Mouse (Mus musculus): ENCODE measurements around the gene Sfrp5. TPM values are rescaled to one million over a fixed set of nuclear protein-coding genes. Genes with fewer than 3 reads are reported as not detected.

Gene Sfrp5
- polyA plus RNA-seq, 1 experiment from 2014 or later = not detected

GRCm38 (mm10) chr19:42190494-42190893, 11.6 kb downstream of the Sfrp5 start:
- Histone ChIP-seq H3K9ac (replicated peaks) (no peak overlapping the region), H3K36me3 (replicated peaks; ENCODE audit: insufficient read depth, low read length) (peaks cover 36% of the 10 kb centered on the region), H3K27me3 (ENCODE audit: insufficient read depth, low read length) (no peaks in the 10 kb centered on the region), H3K4me2 (ENCODE audit: low read depth, low read length) (no peak overlapping the region), H3K4me1 (ENCODE audit: insufficient read depth) (no peaks in the 10 kb centered on the region), H3K4me3 (ENCODE audit: low read depth, low read length) (no peak overlapping the region), H3K27ac (ENCODE audit: low read depth) (no peak overlapping the region), H3K9me3 (ENCODE audit: low read length) (no peaks in the 10 kb centered on the region)
- WGBS (ENCODE audit: insufficient replicate concordance) = 33% methylated on average over 5 of the region's 5 CpGs
- DNase-seq (peak; percentile 71), ATAC-seq (peak; percentile 45; the same call in 1 of the 2 replicates)
- TF ChIP-seq EP300 (IDR thresholded peaks at IDR 0.05; ENCODE audit: low read depth) (no peak), CTCF (IDR thresholded peaks at IDR 0.05; ENCODE audit: low read depth) (peak; percentile 88)

- no peaks in the 10 kb centered on the region for H3K9me3 ChIP-seq (ENCODE audit: low read length)
- DNase-seq (no peak), ATAC-seq (no peak)
- peaks cover 42% of the 10 kb centered on the region for H3K36me3 ChIP-seq (replicated peaks; ENCODE audit: insufficient read depth, low read length)
- no peaks in the 10 kb centered on the region for H3K4me1 ChIP-seq (ENCODE audit: insufficient read depth)
- H3K9ac ChIP-seq (replicated peaks) = no peak overlapping the region
- H3K4me2 ChIP-seq (ENCODE audit: low read depth, low read length) = no peak overlapping the region
- H3K27ac ChIP-seq (ENCODE audit: low read depth) = no peak overlapping the region
- TF ChIP-seq EP300 (IDR thresholded peaks at IDR 0.05; ENCODE audit: low read depth) = no peak
- TF ChIP-seq CTCF (IDR thresholded peaks at IDR 0.05; ENCODE audit: low read depth) = no peak
- 64% methylated on average over 4 of the region's 4 CpGs for WGBS (ENCODE audit: insufficient replicate concordance)
- no peak overlapping the region for H3K4me3 ChIP-seq (ENCODE audit: low read depth, low read length)
- H3K27me3 ChIP-seq (ENCODE audit: insufficient read depth, low read length) = no peaks in the 10 kb centered on the region
Observed at GRCm38 (mm10) chr19:42189735-42190134, 12.3 kb downstream of the Sfrp5 start.

GRCm38 (mm10) chr19:42182673-42183072, 19.4 kb downstream of the Sfrp5 start:
- DNase-seq (no peak), ATAC-seq (no peak)
- TF ChIP-seq EP300 (IDR thresholded peaks at IDR 0.05; ENCODE audit: low read depth) = no peak
- TF ChIP-seq CTCF (IDR thresholded peaks at IDR 0.05; ENCODE audit: low read depth) = peak; percentile 64
- no peak overlapping the region for H3K4me2 ChIP-seq (ENCODE audit: low read depth, low read length)
- peaks cover 68% of the 10 kb centered on the region for H3K36me3 ChIP-seq (replicated peaks; ENCODE audit: insufficient read depth, low read length)
- no peaks in the 10 kb centered on the region for H3K27me3 ChIP-seq (ENCODE audit: insufficient read depth, low read length)
- H3K4me3 ChIP-seq (ENCODE audit: low read depth, low read length) = no peak overlapping the region
- H3K4me1 ChIP-seq (ENCODE audit: insufficient read depth) = no peaks in the 10 kb centered on the region
- H3K9ac ChIP-seq (replicated peaks) = no peak overlapping the region
- 77% methylated on average over 6 of the region's 6 CpGs for WGBS (ENCODE audit: insufficient replicate concordance)
- H3K27ac ChIP-seq (ENCODE audit: low read depth) = no peak overlapping the region
- no peaks in the 10 kb centered on the region for H3K9me3 ChIP-seq (ENCODE audit: low read length)

DNA sequence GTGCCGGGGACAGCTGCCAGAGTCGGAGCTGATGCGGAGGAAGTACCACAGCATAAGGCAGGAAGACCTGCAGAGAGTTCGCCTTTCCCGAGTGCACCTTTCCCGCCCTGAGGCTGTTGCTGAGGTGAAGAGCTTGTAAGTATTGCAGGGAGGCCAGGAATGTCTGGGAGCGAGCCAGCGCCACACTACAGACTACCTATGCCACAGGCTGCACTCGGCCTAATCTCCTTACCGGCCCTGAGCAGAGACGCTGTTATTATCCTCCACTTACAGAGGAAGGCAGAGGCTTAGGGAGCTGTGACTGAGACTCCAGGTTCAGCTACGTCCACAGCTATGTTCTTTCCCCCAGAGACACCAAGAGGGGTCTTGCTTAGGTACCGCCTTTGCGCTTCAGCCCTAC, 22.7 kb downstream of the Sfrp5 start:
- Histone ChIP-seq H3K27ac (ENCODE audit: low read depth) (no peak overlapping the region), H3K36me3 (replicated peaks; ENCODE audit: insufficient read depth, low read length) (peaks cover 48% of the 10 kb centered on the region), H3K4me3 (ENCODE audit: low read depth, low read length) (no peak overlapping the region), H3K27me3 (ENCODE audit: insufficient read depth, low read length) (no peaks in the 10 kb centered on the region), H3K4me2 (ENCODE audit: low read depth, low read length) (no peak overlapping the region), H3K9ac (replicated peaks) (no peak overlapping the region), H3K4me1 (ENCODE audit: insufficient read depth) (0 out of 2 replicates have a peak, but pooled peaks cover 3% of the 10 kb centered on the region), H3K9me3 (ENCODE audit: low read length) (no peaks in the 10 kb centered on the region)
- no peak for ATAC-seq
- WGBS (ENCODE audit: insufficient replicate concordance) = 89% methylated on average over 14 of the region's 14 CpGs
- TF ChIP-seq EP300 (IDR thresholded peaks at IDR 0.05; ENCODE audit: low read depth) (no peak), CTCF (IDR thresholded peaks at IDR 0.05; ENCODE audit: low read depth) (no peak)
- DNase-seq = no peak

GRCm38 (mm10) chr19:42177461-42177860, 24.6 kb downstream of the Sfrp5 start:
- H3K9ac ChIP-seq (replicated peaks) = no peak overlapping the region
- no peak for TF ChIP-seq EP300 (IDR thresholded peaks at IDR 0.05; ENCODE audit: low read depth)
- TF ChIP-seq CTCF (IDR thresholded peaks at IDR 0.05; ENCODE audit: low read depth) = no peak
- H3K4me3 ChIP-seq (ENCODE audit: low read depth, low read length) = no peak overlapping the region
- 0 out of 2 replicates have a peak, but pooled peaks cover 3% of the 10 kb centered on the region for H3K4me1 ChIP-seq (ENCODE audit: insufficient read depth)
- 44% methylated on average over 2 of the region's 2 CpGs for WGBS (ENCODE audit: insufficient replicate concordance)
- peak overlapping the region; percentile 49 for H3K27ac ChIP-seq (ENCODE audit: low read depth)
- H3K4me2 ChIP-seq (ENCODE audit: low read depth, low read length) = peak overlapping the region; percentile 19
- DNase-seq (no peak), ATAC-seq (peak; percentile 53; the same call in 1 of the 2 replicates)
- no peaks in the 10 kb centered on the region for H3K9me3 ChIP-seq (ENCODE audit: low read length)
- H3K36me3 ChIP-seq (replicated peaks; ENCODE audit: insufficient read depth, low read length) = peaks cover 30% of the 10 kb centered on the region
- no peaks in the 10 kb centered on the region for H3K27me3 ChIP-seq (ENCODE audit: insufficient read depth, low read length)

DNA sequence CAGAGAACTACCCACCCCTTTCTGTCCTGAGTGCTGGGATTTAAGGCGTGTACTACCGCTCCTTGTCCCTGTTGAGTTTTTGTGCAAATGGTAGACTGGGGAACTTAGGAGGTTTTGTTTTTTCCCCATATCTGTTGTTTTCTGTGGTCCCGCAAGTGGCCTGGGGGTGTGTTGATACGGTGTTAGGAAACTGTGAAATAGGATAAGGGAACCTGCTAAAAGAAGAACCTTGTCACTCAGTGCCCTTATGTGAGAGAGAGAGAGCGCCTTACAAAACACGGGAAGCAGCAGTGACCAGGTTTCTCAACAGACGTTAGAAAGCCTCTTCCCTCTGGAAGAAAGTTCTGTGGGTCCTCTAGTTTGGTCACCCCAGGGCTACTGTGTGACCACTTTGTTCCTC, 25.2 kb downstream of the Sfrp5 start:
- DNase-seq (no peak), ATAC-seq (peak; percentile 78)
- no peak overlapping the region for H3K9ac ChIP-seq (replicated peaks)

More for the DNA sequence above, 25.2 kb downstream of the Sfrp5 start:
- Histone ChIP-seq H3K4me2 (ENCODE audit: low read depth, low read length) (peak overlapping the region; percentile 19), H3K27me3 (ENCODE audit: insufficient read depth, low read length) (no peaks in the 10 kb centered on the region), H3K27ac (ENCODE audit: low read depth) (peak overlapping the region; percentile 49), H3K36me3 (replicated peaks; ENCODE audit: insufficient read depth, low read length) (peaks cover 26% of the 10 kb centered on the region), H3K4me1 (ENCODE audit: insufficient read depth) (peaks cover 4% of the 10 kb centered on the region; the same call in 1 of the 2 replicates), H3K9me3 (ENCODE audit: low read length) (no peaks in the 10 kb centered on the region), H3K4me3 (ENCODE audit: low read depth, low read length) (no peak overlapping the region)
- TF ChIP-seq CTCF (IDR thresholded peaks at IDR 0.05; ENCODE audit: low read depth) = no peak
- peak; percentile 76 for TF ChIP-seq EP300 (IDR thresholded peaks at IDR 0.05; ENCODE audit: low read depth)
- 42% methylated on average over 7 of the region's 7 CpGs for WGBS (ENCODE audit: insufficient replicate concordance)

Data from liver, postnatal 0 days (tissue).